17 mouse cellular contexts compared by ENCODE assay signal in the genomic region with DNA sequence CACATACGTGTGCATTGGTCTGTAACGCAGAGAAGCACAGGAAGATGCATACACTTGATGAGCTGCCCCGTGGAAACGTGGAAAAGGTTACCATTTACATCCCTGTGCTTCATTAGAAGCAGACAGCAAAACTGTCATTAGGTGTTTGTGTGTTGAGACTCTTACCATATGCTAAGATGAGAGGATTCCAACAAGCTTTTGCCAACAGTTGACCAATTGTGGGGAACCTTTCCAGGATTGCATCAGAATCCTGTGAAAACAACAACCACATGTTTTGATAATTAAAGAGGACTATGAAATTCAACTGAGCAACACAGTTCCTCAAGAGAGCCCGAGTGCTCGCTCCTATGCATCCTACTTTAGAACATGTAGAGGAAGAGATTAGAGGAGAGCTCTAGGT.
DNase-seq lines count a peak whose midpoint lies in the region; ATAC-seq lines count a peak whose summit lies in the region.
"Had no signal": no experiment of that assay in that cellular context is flagged by ENCODE, and none has a peak within 500 bp of the region (broad histone marks: within the 10 kb centered on the region; RNA-seq: fewer than 3 reads in every experiment).

No protein-coding gene starts in this region.

- DNase-seq in heart, adult 8-10 months (ENCODE audit: low spot score), result peak; percentile 66
- DNase-seq in cerebellum, adult 18-20 months, result peak; percentile 46 to 55
- peak; percentile 20 for DNase-seq in fibroblast of lung, adult 2 months (ENCODE audit: low read depth)
- peak; percentile 49 for DNase-seq in lung, postnatal 14 days
- DNase-seq in kidney, adult 11 months, result no peak
- DNase-seq: adrenal gland, postnatal 25 days; kidney, adult 8-10 months had no signal

- no peak overlapping the region for H3K9ac ChIP-seq in heart, embryonic 11.5 days (ENCODE audit: low read depth, low read length)
- H3K9ac ChIP-seq in kidney, embryonic 15.5 days, result no peak overlapping the region
- H3K9ac ChIP-seq: embryonic facial prominence, embryonic 15.5 days; hindbrain, embryonic 14.5 days had no signal

- H3K27me3 ChIP-seq in heart, embryonic 11.5 days (ENCODE audit: control insufficient read depth, insufficient read depth, low read length), result no peaks in the 10 kb centered on the region
- H3K27me3 ChIP-seq in kidney, embryonic 15.5 days, result no peaks in the 10 kb centered on the region
- H3K27me3 ChIP-seq: CH12.LX; embryonic facial prominence, embryonic 15.5 days; Patski had no signal

- WGBS in heart, embryonic 11.5 days (ENCODE audit: insufficient replicate concordance), result 90% methylated on average over 6 of the region's 6 CpGs
- 89% methylated on average over 6 of the region's 6 CpGs for WGBS in kidney, embryonic 15.5 days

- H3K27ac ChIP-seq in heart, embryonic 11.5 days (ENCODE audit: low read depth, low read length), result no peak overlapping the region
- H3K27ac ChIP-seq in kidney, embryonic 15.5 days, result no peak overlapping the region
- H3K27ac ChIP-seq: embryonic facial prominence, embryonic 15.5 days; hindbrain, embryonic 14.5 days; layer of hippocampus, adult 2 months had no signal

- H3K4me2 ChIP-seq in heart, embryonic 11.5 days, result no peak overlapping the region
- no peak overlapping the region for H3K4me2 ChIP-seq in kidney, embryonic 15.5 days
- H3K4me2 ChIP-seq: embryonic facial prominence, embryonic 15.5 days; hindbrain, embryonic 14.5 days; liver, embryonic 11.5 days had no signal

- no peaks in the 10 kb centered on the region for H3K9me3 ChIP-seq in heart, embryonic 11.5 days (replicated peaks; ENCODE audit: control insufficient read depth, low read length)
- no peaks in the 10 kb centered on the region for H3K9me3 ChIP-seq in kidney, embryonic 15.5 days (replicated peaks)
- H3K9me3 ChIP-seq: embryonic facial prominence, embryonic 15.5 days; megakaryocyte, embryonic 14.5 days had no signal

- no peak overlapping the region for H3K4me3 ChIP-seq in heart, embryonic 11.5 days (ENCODE audit: low read depth, low read length)
- no peak overlapping the region for H3K4me3 ChIP-seq in kidney, embryonic 15.5 days (replicated peaks)
- H3K4me3 ChIP-seq: embryonic facial prominence, embryonic 15.5 days; layer of hippocampus, adult 2 months; megakaryocyte, embryonic 14.5 days had no signal

- no peaks in the 10 kb centered on the region for H3K4me1 ChIP-seq in heart, embryonic 11.5 days (ENCODE audit: control insufficient read depth, insufficient read depth, low read length)
- 0 out of 2 replicates have a peak, but pooled peaks cover under 1% of the 10 kb centered on the region for H3K4me1 ChIP-seq in kidney, embryonic 15.5 days

- no peaks in the 10 kb centered on the region for H3K36me3 ChIP-seq in heart, embryonic 11.5 days (ENCODE audit: control insufficient read depth, insufficient read depth, low read length)
- H3K36me3 ChIP-seq in kidney, embryonic 15.5 days, result 0 out of 2 replicates have a peak, but pooled peaks cover 6% of the 10 kb centered on the region
- H3K36me3 ChIP-seq: embryonic facial prominence, embryonic 15.5 days had no signal

- no peak for ATAC-seq in heart, embryonic 11.5 days (replicated peaks; ENCODE audit: insufficient number of reproducible peaks, low FRiP score, low TSS enrichment)
- ATAC-seq in kidney, embryonic 15.5 days (replicated peaks; ENCODE audit: low FRiP score), result no peak
- ATAC-seq: forebrain, embryonic 14.5 days; Patski had no signal
